Mouse (Mus musculus) liver, embryonic 14.5 days (tissue): Measurements from ENCODE around the gene Cnga2. TPM values are rescaled to one million over a fixed set of nuclear protein-coding genes. Genes with fewer than 3 reads are reported as not detected.

ENCODE experiments used
- ATAC-seq: fragments of 200-750 bp; cut with Nextera tagmentation; 2 replicates; pipeline ENCODE4 v1.8.0; 2017; ENCODE audit warnings: moderate number of reproducible peaks, mild to moderate bottlenecking, moderate library complexity; ENCODE audit not compliant: insufficient read depth
- DNase-seq, 3 experiments: peaks; one replicate each; pipeline ENCODE4 v3.0.0-alpha.2; 2012 to 2013; ENCODE audit warnings: low read depth in 3 of 3, low spot score in 3 of 3
- H3K27ac ChIP-seq: fragments of 300-500 bp; sonication (generic); 2 replicates; pipeline ENCODE4 v1.5.1; 2014; ENCODE audit warnings: moderate library complexity, mild to moderate bottlenecking, control low read depth, inconsistent platforms
- H3K27me3 ChIP-seq: fragments of 300-500 bp; sonication (generic); 2 replicates; pipeline ENCODE4 v1.6.1; 2014; ENCODE audit warnings: mild to moderate bottlenecking, low read length, moderate library complexity; ENCODE audit not compliant: control insufficient read depth, insufficient read depth
- H3K36me3 ChIP-seq: fragments of 300-500 bp; sonication (generic); replicated peaks from 2 replicates; pipeline ENCODE4 v1.6.1; 2014; ENCODE audit warnings: low read depth; ENCODE audit not compliant: control insufficient read depth, insufficient read depth
- H3K4me1 ChIP-seq, 2 experiments: fragments of 200-500 bp in 1 of 2; fragments of 300-500 bp in 1 of 2; sonication (generic) in 1 of 2; replicated peaks; 2 replicates each; pipeline ENCODE4 v1.6.1; 2012 to 2014; ENCODE audit warnings: antibody characterized with exemption in 1 of 2, inconsistent platforms in 1 of 2, low read length in 1 of 2; ENCODE audit not compliant: control insufficient read depth in 2 of 2, insufficient read depth in 2 of 2
- H3K4me2 ChIP-seq: fragments of 300-500 bp; sonication (generic); 2 replicates; pipeline ENCODE4 v1.6.1; 2014; ENCODE audit warnings: low read depth, mild to moderate bottlenecking, control low read depth, moderate library complexity
- H3K4me3 ChIP-seq, 2 experiments: fragments of 200-500 bp in 1 of 2; fragments of 300-500 bp in 1 of 2; sonication (generic) in 1 of 2; 2 replicates each; pipeline ENCODE4 v1.5.1; 2012 to 2014; ENCODE audit warnings: low read depth in 2 of 2, low read length in 2 of 2, mild to moderate bottlenecking in 2 of 2, control low read depth in 1 of 2, inconsistent platforms in 1 of 2, moderate library complexity in 1 of 2; ENCODE audit not compliant: insufficient read depth in 1 of 2
- H3K9ac ChIP-seq: fragments of 300-500 bp; sonication (generic); replicated peaks from 2 replicates; pipeline ENCODE4 v1.6.1; 2014; ENCODE audit warnings: mild to moderate bottlenecking, control low read depth, moderate library complexity
- H3K9me3 ChIP-seq: fragments of 300-500 bp; sonication (generic); 2 replicates; pipeline ENCODE4 v1.6.1; 2016; ENCODE audit warnings: low read length, mixed read lengths; ENCODE audit not compliant: control insufficient read depth
- CTCF ChIP-seq: IDR thresholded peaks from 2 replicates; pipeline ENCODE4 v1.5.1; 2016; ENCODE audit warnings: antibody characterized with exemption, low read depth, control low read depth
- EP300 ChIP-seq: IDR thresholded peaks from 2 replicates; pipeline ENCODE4 v1.6.1; 2016; ENCODE audit warnings: antibody characterized with exemption, low read depth
- WGBS: fragments of 180-500 bp; shearing (Covaris S2); extraction: QIAGEN DNeasy Blood & Tissue Kit; methylation state at CpG from one replicate; pipeline ENCODE4 v1.1.7; 2014; ENCODE audit not compliant: insufficient replicate concordance; 5-methylcytosine and 5-hydroxymethylcytosine counted together
- polyA plus RNA-seq, 2 experiments: library from polyadenylated mRNA; depleted of rRNA in 1 of 2; stranded (reverse) in 1 of 2; unstranded in 1 of 2; fragments of >200 nt; fragmentation: Nextera tagmentation in 1 of 2; extraction: Ambion mirVana in 1 of 2; gene quantifications; 2 replicates each; pipeline versions ENCODE4 v1.2.1 to v1.2.3; 2012 to 2014

Gene Cnga2
- polyA plus RNA-seq, 2 experiments, result 0.02 to 0.08 TPM

DNA sequence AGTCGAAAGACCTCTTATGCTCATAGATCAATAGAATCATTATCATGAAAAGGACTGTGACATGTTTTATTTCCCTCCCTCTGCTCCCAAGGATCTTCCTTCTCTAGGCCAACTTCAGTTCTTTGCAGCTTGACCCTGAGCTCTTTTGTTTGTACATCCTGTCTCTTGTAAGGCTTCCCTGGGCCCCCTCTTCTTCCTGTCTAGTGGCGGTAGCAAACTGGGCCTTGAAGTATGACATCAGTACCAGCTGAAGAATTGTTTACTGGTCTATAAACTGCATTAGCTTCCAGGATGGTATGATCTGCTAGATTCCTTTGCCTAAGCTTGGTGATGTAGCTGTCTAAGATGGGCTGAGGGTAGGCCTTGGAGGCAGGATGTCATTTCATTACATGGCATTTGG lies 10.3 kb upstream of the Cnga2 start:
- DNase-seq, result no peak
- no peak for ATAC-seq
- no peaks in the 10 kb centered on the region for H3K9me3 ChIP-seq
- no peaks in the 10 kb centered on the region for H3K27me3 ChIP-seq
- TF ChIP-seq EP300 (no peak), CTCF (no peak)
- no peaks in the 10 kb centered on the region for H3K36me3 ChIP-seq
- H3K9ac ChIP-seq, result no peak overlapping the region
- H3K4me2 ChIP-seq, result no peak overlapping the region
- no peaks in the 10 kb centered on the region for H3K4me1 ChIP-seq
- WGBS, result 56% methylated on average over 2 of the region's 2 CpGs
- no peak overlapping the region for H3K4me3 ChIP-seq
- no peak overlapping the region for H3K27ac ChIP-seq

DNA sequence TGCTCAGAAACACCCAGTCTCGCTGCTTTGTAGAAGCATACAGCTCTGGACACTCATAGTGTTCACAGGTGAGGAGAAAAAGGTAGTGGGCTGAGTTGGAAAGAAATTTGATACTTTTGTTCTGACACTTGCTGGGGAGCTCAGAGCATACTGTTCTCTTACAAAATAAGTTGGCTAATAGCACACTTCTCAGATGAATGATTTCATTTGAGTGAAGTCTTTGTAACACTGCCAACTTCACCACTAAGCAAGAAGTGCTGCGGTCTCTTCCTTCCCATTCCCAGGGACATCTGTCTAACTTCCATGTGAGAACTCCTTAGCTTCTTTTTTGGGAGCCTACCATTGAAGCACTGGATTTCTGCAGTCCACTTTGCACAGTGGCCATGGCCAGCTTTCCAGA lies 8.4 kb upstream of the Cnga2 start:
- H3K4me1 ChIP-seq, result no peaks in the 10 kb centered on the region
- no peaks in the 10 kb centered on the region for H3K9me3 ChIP-seq
- ATAC-seq (no peak), DNase-seq (no peak)
- H3K4me3 ChIP-seq, result no peak overlapping the region
- no peaks in the 10 kb centered on the region for H3K36me3 ChIP-seq
- WGBS, result 54% methylated on average over 2 of the region's 2 CpGs
- TF ChIP-seq EP300 (no peak), CTCF (no peak)
- no peaks in the 10 kb centered on the region for H3K27me3 ChIP-seq
- no peak overlapping the region for H3K9ac ChIP-seq
- H3K27ac ChIP-seq, result no peak overlapping the region
- H3K4me2 ChIP-seq, result no peak overlapping the region

DNA sequence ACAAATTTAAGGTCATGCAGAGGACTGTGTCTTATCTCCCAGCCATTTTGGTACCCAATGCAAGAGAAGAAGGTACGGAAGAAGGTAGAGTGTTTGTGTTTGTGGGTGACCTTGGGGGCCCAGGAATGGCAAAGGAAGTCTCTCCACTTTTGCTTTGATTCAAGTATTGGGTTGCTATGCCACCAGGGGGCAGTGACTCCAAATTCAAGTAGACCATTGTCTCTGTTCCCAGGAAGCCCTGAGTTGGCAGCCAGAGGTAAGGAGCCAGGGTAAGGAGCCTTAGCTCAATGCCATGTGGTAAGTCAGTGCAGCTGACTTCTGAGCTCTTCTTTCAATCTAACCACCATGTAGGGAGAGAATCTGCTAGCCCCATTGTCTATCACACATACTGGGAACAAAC lies 7.9 kb upstream of the Cnga2 start:
- Histone ChIP-seq H3K4me2 (no peak overlapping the region), H3K9me3 (no peaks in the 10 kb centered on the region), H3K4me3 (no peak overlapping the region), H3K4me1 (no peaks in the 10 kb centered on the region), H3K36me3 (no peaks in the 10 kb centered on the region), H3K27ac (no peak overlapping the region), H3K9ac (no peak overlapping the region), H3K27me3 (no peaks in the 10 kb centered on the region)
- no peak for ATAC-seq
- no peak for DNase-seq
- TF ChIP-seq CTCF, result peak; percentile 7; the same call in 1 of the 2 replicates
- no peak for TF ChIP-seq EP300
- 58% methylated on average over 1 of the region's 1 CpGs for WGBS

DNA sequence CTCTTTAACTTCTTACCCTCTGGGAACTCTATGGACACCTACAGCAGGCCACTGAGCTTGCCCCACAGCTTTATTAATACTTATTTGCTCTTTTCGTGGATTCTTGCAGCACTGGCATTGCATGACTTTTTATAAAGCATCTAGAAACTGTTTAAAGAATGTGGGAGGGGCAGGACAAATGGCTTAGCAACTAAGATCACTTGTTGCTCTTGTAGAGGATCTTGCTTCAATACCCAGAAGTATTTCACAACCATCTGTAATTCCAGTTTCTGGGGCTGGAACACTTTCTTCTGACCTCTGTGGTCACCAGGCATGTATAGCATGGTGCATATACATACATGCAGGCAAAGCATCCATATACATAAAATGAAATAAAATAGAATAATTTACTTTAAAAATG lies 4.3 kb downstream of the Cnga2 start:
- Histone ChIP-seq H3K4me1 (no peaks in the 10 kb centered on the region), H3K36me3 (no peaks in the 10 kb centered on the region), H3K27me3 (no peaks in the 10 kb centered on the region), H3K4me2 (no peak overlapping the region), H3K27ac (no peak overlapping the region), H3K9me3 (no peaks in the 10 kb centered on the region), H3K9ac (no peak overlapping the region), H3K4me3 (no peak overlapping the region)
- TF ChIP-seq EP300 (no peak), CTCF (no peak)
- no peak for ATAC-seq
- 29% methylated on average over 1 of the region's 1 CpGs for WGBS
- DNase-seq, result no peak

DNA sequence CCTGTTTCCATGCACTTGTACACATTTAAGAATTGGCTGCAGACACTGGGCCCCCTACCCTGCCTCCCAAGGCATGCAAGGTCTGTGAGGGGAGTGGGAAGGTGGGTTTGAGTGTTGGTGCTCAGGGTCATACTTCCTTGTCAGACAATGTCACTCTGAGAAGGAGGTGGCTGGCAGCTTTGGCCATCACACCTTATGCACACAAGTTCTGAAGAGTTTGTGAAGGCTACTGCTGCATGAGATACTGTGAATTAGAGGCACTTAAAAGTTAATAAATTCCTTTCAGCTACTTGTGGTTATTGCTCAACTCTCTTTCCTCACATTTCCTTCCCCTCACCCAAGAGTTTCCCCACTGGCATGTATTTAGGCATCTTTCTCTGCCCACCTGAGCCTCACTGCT lies 18.3 kb downstream of the Cnga2 start:
- Histone ChIP-seq H3K27me3 (no peaks in the 10 kb centered on the region), H3K4me3 (no peak overlapping the region), H3K4me1 (no peaks in the 10 kb centered on the region), H3K36me3 (no peaks in the 10 kb centered on the region), H3K27ac (no peak overlapping the region), H3K9ac (no peak overlapping the region), H3K9me3 (no peaks in the 10 kb centered on the region), H3K4me2 (no peak overlapping the region)
- ATAC-seq, result no peak
- no peak for TF ChIP-seq CTCF
- no peak for TF ChIP-seq EP300
- DNase-seq, result no peak

DNA sequence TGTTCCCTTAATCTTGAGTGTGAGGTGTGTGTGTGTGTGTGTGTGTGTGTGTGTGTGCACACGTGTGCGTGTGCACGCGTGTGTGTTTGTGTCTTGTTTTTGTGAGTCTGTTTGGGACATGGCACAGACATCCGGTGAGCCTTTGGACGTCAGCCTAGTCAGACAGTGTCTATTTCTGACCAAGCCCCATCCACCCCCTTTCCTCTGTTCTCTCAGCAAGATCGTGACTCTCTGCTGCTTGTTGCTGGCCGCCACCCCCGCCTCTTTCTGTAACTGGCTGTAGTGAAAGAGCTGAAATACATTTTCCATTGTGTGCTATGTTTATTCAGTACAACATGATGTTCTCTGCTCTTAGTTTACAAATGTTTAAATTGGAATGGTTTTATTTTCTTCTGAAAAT lies 20.6 kb downstream of the Cnga2 start:
- H3K4me1 ChIP-seq, result no peaks in the 10 kb centered on the region
- H3K4me2 ChIP-seq, result no peak overlapping the region
- WGBS, result 56% methylated on average over 9 of the region's 9 CpGs
- H3K36me3 ChIP-seq, result no peaks in the 10 kb centered on the region
- no peak overlapping the region for H3K27ac ChIP-seq
- no peak overlapping the region for H3K9ac ChIP-seq
- no peaks in the 10 kb centered on the region for H3K27me3 ChIP-seq
- no peak for TF ChIP-seq EP300
- no peak for TF ChIP-seq CTCF
- no peak for DNase-seq
- H3K4me3 ChIP-seq, result no peak overlapping the region
- H3K9me3 ChIP-seq, result no peaks in the 10 kb centered on the region
- ATAC-seq, result no peak
